Mouse (Mus musculus): ENCODE results near the gene Adcy7.

- TF ChIP-seq CTCF (IDR thresholded peaks at IDR 0.05; ENCODE audit: low read depth, low read length): no peak
- no peak for TF ChIP-seq POLR2AphosphoS5 (IDR thresholded peaks at IDR 0.05; ENCODE audit: insufficient replicate concordance, low read depth, low read length)
- no peak for TF ChIP-seq GATA1 (IDR thresholded peaks at IDR 0.05; ENCODE audit: borderline replicate concordance, low read length)
- TF ChIP-seq TAL1 (conservative IDR thresholded peaks at IDR 0.05; ENCODE audit: low read depth, low read length): no peak
Observed at GRCm38 (mm10) chr8:88361044-88361707, 89.0 kb downstream of the Adcy7 start.
